Mouse (Mus musculus) heart, postnatal 14 days (tissue): Measurements from ENCODE around the gene Zfp84. TPM values are rescaled to one million over a fixed set of nuclear protein-coding genes. Genes with fewer than 3 reads are reported as not detected.

Experiments used
- DNase-seq, 2 experiments: peaks; one replicate each; pipeline ENCODE4 v3.0.0; 2021 to 2022
- intact Hi-C: fragments of 180-260 bp; cut with DNase I; formaldehyde crosslinking; loops from one replicate; pipeline ENCODE4 v1.15.1; 2025
- microRNA-seq, 2 experiments: library from miRNA; unstranded; fragments of <30 nt; microRNA quantifications; one replicate each; pipeline ENCODE4 v1.2.0; 2021 to 2022
- total RNA-seq, 2 experiments: library from RNA; stranded (reverse); gene quantifications; 2 replicates each; pipeline ENCODE4 v1.2.3; 2021

Zfp84 gene
- total RNA-seq, 2 experiments from 2014 or later = 12.7 to 14.4 TPM

- DNase-seq = no peak
- intact Hi-C loops = loop anchor here (5.0 kb wide), 2 partner anchors 42 to 92 kb away; partner anchors contain the start of genes Zfp27, Zfp383 and Zfp420
These were observed 46.9 kb downstream of the Zfp84 start for GRCm38 (mm10) chr7:29815061-29815784.

- DNase-seq = peak; percentile 80 to 86
- intact Hi-C loops = loop anchor here (5.0 kb wide), 2 partner anchors 41 to 91 kb away; partner anchors contain the start of genes Zfp27, Zfp383 and Zfp420
These were observed 47.6 kb downstream of the Zfp84 start, which contains the start of gene Zfp790 for GRCm38 (mm10) chr7:29815910-29816429. Gene Zfp790 (plus strand): TSS chr7:29816114.

- intact Hi-C loops = loop anchor here (2.0 to 5.0 kb wide), 3 partner anchors 39 to 89 kb away; partner anchors contain the start of genes Zfp27, Zfp383, Zfp420 and Zfp84
These were observed 50.4 kb downstream of the Zfp84 start for GRCm38 (mm10) chr7:29818619-29819254.

GRCm38 (mm10) chr7:29828001-29828400 is 59.6 kb downstream of the Zfp84 start:
- intact Hi-C loops = no loop called here
- no peak for DNase-seq

More at GRCm38 (mm10) chr7:29818619-29819254, 50.4 kb downstream of the Zfp84 start:
- peak; percentile 60 to 83 for DNase-seq

Small RNA genes within 50 kb of the gene (microRNA-seq; reads per million reads assigned to microRNA genes)
- gene Mir1964 = 4.2 to 4.6 reads per million in 2 experiments

Other genes starting within 250 kb of the Zfp84 start
- 10 to 100 TPM; 15.7 to 15.9 TPM for gene Sipa1l3, start 249.9 kb upstream of the Zfp84 start, total RNA-seq
- not detected for gene Catsperg2, start 41.5 kb upstream of the Zfp84 start, total RNA-seq
- gene Zfp30, start 15.4 kb downstream of the Zfp84 start, total RNA-seq = 1 to 10 TPM; 6.1 to 6.8 TPM
- gene Zfp790, start 47.6 kb downstream of the Zfp84 start, total RNA-seq = 10 to 100 TPM; 11.8 to 13.0 TPM
- 1 to 10 TPM in 1 of 2 experiments, under 1 TPM in 1; 0.83 to 1.5 TPM for gene Zfp940, start 85.1 kb downstream of the Zfp84 start, total RNA-seq
- gene Zfp420, start 91.4 kb downstream of the Zfp84 start, total RNA-seq = 1 to 10 TPM; 2.5 to 2.8 TPM
- 10 to 100 TPM in 1 of 2 experiments, 1 to 10 TPM in 1; 9.7 to 10.4 TPM for gene Zfp27, start 138.0 kb downstream of the Zfp84 start, total RNA-seq
- gene Zfp383, start 139.7 kb downstream of the Zfp84 start, total RNA-seq = 1 to 10 TPM; 7.3 to 8.1 TPM
- gene Zfp74, start 185.5 kb downstream of the Zfp84 start, total RNA-seq = 1 to 10 TPM; 6.1 to 6.4 TPM
- 10 to 100 TPM; 32.0 to 41.7 TPM for gene Zfp568, start 215.4 kb downstream of the Zfp84 start, total RNA-seq